Mouse (Mus musculus): ENCODE results near the gene March7. TPM values are rescaled to one million over a fixed set of nuclear protein-coding genes. Genes with fewer than 3 reads are reported as not detected.

Gene March7
- total RNA-seq, 2 experiments from 2014 or later = 63.6 to 79.2 TPM

DNA sequence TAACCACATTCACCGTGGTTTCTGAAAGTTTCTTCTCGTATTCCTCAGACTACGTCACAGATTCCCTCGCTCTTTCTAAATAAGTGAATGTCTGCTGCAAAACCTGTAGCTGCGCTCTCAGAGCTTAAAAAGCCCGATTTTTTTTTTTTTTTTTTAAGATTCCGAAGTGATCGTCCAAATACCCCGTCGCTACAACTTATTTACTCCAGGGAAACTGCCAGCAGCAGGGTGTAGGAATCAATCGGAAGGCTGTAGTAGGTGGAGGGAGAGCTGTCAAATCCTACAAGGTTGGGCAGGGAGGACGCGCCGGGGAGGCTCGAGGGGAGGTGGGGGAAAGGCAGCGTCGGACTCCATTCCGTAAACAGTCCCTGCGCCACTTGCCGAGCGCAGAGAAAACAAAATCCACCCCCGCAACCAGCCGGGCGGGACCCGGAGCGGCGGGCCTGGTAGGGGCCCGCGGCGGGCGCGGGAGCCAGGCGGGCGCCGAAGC, 520 bp upstream of the March7 start:
- ATAC-seq (replicated peaks; ENCODE audit: low FRiP score, low TSS enrichment, poor library complexity, severe bottlenecking) = no peak

DNA sequence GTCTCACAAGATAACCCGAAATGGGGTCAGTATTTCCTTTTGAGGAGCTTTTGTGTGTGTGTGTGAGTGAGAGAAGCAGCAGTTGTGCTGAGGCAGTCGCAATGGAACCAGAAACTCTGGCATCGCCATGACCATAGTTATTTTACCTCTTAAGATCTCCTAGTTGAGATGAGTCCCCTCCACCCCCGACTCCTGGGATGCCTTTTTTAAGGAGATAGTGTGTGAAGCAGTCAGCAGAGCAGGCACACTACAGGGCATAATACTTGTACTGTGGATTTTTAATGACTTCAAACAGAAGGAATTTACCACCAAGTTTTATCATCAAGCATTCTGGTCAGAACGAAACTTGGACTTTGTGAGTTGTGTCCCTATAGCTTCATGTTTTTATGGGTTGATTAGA, 1.1 kb downstream of the March7 start:
- ATAC-seq (replicated peaks; ENCODE audit: low FRiP score, low TSS enrichment, poor library complexity, severe bottlenecking) = no peak

DNA sequence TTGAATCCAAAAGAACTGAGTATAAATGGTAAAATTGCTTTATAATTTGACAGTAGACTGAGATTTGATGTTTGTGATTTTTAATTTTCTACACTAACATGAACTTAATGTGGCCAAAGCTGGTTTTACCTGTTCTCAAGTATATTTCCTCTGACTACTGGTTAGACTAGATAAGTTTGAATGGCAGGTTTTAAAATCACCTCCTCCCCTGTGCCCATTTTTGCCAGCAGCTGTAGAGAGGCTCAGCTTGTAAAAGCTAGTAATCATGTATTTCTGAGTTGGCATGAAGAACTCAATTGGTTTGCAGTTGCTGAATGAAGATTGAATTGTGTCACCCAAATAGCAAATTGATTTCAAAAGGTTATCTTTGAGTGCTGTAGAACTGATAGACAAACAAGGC, 2.8 kb downstream of the March7 start:
- ATAC-seq (replicated peaks; ENCODE audit: low FRiP score, low TSS enrichment, poor library complexity, severe bottlenecking) = no peak

DNA sequence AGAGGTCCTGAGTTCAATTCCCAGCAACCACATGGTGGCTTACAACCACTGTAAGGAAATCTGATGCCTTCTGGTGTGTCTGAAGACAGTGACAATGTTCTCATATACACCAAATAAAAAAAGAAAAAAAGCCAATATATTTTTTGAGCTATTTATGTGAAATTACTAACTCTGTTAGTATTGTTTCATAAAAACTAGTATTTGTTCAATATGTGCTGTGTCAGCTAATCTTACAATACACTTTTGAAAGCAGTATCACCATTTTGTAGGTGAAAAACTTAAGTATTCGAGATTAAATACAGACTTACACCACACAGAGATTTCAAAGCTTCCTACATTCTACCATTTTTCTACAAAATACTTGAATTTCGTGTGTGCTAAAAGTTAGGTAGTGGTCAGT, 5.0 kb downstream of the March7 start:
- ATAC-seq (replicated peaks; ENCODE audit: low FRiP score, low TSS enrichment, poor library complexity, severe bottlenecking) = no peak

DNA sequence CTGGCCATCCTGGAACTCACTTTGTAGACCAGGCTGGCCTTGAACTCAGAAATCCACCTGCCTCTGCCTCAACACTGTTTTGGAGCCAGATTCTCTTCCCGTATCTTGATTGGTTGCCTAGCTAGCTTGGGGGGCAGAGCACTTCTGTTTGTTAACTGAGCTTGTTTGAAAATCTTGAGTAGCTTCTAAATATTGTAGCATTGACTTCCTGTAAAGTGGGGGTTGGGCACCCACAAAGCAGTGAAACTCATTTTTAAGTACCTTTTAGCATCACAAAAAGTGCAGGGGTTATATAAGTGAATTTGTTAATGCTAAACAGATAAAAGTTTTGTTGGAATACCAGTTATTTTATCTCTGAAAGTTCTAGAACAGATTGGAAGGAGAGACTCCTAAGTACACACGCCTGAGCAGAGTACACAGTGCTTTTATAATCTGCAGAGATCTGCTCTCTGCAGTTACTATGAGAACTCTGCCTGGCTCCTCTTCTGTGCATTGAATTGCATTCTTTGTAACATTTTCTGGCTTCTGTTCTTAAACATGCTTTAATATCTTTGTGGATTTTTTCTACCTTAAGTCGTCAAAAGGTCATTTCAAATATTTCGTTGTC, 7.0 kb downstream of the March7 start:
- ATAC-seq (replicated peaks; ENCODE audit: low FRiP score, low TSS enrichment, poor library complexity, severe bottlenecking) = no peak

DNA sequence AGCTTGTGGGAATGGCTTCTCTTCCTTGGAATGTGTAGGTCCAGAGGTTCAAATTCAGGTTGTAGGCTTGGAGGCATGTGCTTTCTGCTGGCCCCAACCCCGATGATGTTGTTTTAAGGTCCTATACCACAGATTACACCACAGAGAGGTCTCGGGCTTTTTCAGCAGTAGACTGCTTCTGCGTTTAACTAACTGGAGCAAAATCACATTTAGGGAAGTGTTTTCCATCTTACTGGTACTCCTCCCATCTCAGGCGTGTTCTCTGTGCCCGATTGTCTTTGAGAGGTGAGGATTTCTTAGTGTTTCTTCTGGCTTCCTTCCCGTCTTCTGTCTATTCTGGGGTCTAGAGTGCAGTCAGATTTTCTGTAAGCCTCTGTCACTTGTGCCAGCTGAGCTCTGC, 7.9 kb downstream of the March7 start:
- no peak for ATAC-seq (replicated peaks; ENCODE audit: low FRiP score, low TSS enrichment, poor library complexity, severe bottlenecking)

DNA sequence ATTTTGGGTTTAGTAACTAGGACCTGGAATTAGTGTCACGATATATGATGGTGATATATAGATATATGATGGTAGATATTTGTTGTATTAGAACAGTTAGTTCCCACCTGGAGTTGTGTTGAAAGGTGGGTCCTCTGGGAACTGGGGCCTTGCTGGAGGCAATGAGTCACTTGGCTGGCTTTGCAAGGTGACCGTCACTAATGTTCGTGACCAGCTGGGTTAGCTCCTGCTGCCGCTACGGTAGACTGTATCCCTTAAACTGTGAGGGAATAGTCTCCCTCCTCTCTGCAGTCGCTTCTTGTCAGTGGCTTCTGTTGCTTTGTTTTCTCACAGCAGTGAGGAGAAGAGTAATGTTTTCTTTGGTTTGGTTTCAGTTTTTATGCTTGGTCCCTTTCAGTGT, 11.5 kb downstream of the March7 start:
- no peak for ATAC-seq (replicated peaks; ENCODE audit: low FRiP score, low TSS enrichment, poor library complexity, severe bottlenecking)

DNA sequence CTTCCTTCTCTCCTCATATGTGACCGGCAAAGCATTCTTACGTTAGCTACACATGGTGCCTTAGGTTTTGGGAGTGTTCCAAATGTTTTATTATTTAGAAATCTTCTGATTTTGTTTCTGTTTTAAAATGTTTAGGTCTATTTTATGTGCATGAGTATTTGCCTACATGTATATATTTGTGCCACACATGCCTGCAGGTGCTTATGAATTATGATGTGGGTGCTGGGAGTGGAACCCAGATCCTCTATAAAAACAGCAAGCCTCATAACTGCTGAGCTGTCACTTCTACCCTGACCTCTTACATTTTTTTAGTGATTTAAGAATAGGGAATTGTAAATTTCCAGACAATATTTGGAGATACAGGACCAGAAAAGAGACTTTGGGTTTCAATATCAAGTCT, 12.3 kb downstream of the March7 start:
- no peak for ATAC-seq (replicated peaks; ENCODE audit: low FRiP score, low TSS enrichment, poor library complexity, severe bottlenecking)

DNA sequence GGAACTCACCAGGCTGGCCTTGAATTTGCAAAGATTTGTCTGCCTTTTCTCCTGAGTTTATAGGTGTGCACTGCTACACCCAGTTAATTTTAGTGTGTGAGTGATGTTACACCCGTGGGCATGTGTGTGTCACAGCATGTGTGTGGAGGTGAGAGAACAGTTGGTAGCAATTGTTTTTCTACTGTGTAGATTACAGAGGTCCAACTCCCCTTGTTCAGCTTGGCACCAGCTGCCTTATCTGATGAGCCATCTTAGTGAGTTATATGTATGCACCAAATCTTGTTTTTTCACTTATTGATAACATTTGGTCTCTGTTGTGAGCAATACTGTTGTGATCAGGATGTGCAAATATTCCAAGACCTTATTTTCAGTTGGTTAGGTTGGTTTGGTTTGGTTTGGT, 13.8 kb downstream of the March7 start:
- peak; percentile 67 for ATAC-seq (replicated peaks; ENCODE audit: low FRiP score, low TSS enrichment, poor library complexity, severe bottlenecking)

DNA sequence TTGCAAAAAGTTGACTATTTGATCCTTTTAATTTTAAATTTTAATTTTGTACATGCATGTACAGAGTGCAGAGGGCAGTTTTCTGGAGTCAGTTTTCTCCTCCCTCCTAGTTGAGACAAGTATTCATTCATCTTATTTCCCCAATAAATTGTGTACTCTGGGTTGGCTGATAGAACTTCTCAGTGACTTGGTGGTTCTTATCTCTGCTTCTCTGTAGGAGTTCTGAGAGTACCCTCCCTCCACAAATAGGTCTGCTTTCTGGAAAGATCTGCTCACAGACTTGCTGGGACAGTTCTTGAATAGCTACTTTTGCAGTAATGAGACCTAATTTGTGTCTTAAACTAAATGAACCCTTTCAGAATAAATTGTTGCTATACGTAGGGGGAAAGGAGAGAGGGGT, 18.8 kb downstream of the March7 start:
- no peak; the same call in 1 of the 2 replicates for ATAC-seq (replicated peaks; ENCODE audit: low FRiP score, low TSS enrichment, poor library complexity, severe bottlenecking)

DNA sequence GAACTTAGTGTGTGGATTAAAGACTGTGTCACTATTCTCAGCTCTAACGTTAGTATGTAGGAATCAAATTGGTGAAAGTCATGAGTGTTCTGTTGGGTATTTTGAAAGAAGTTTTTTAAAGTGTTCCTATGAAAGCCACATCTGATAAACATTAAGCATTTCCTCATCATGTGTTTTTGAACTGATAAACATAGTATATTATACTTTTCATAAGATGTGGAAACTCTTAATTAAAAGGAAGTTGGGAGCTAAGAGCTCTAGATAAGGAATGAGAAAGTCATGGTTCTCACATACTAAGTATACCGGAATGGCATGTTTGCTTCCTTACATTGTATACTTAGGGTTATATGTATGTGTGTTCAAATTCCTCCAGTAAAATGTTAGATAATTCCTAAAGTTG, 20.7 kb downstream of the March7 start:
- ATAC-seq (replicated peaks; ENCODE audit: low FRiP score, low TSS enrichment, poor library complexity, severe bottlenecking) = no peak

DNA sequence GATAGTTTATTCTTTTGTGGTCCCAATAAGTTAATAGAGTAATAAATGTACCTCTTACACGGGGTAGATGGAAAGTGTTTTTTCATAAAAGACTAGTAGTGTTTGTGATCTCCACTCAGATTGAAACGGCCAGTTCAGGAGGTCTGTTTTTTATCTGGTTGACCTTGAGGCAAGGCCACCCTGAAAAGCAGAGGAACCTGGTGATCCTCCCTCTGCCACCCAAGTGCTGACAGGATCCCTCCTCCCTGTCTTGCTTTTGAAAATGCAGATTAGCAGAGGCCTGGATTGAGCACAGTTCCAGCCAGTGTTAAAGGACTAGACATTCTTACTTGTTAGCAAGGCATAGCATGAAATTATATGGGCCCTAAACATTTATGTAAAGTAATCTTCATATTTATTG, 23.5 kb downstream of the March7 start:
- no peak for ATAC-seq (replicated peaks; ENCODE audit: low FRiP score, low TSS enrichment, poor library complexity, severe bottlenecking)

DNA sequence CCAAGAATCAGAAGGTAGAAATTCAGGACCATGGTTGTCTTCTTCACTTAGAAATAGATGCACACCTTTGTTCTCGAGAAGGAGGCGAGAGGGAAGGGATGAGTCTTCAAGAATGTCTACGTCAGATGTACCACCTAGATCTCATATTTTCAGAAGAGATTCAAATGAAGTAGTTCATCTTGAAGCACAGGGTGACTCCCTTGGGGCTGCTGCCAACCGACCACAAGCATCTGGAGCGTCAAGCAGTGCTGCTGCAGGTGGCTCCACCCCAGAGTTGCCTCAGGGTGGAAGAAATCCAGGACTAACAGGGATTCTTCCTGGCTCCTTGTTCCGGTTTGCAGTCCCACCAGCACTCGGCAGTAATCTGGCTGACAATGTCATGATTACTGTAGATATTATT, 24.8 kb downstream of the March7 start:
- no peak for ATAC-seq (replicated peaks; ENCODE audit: low FRiP score, low TSS enrichment, poor library complexity, severe bottlenecking)

DNA sequence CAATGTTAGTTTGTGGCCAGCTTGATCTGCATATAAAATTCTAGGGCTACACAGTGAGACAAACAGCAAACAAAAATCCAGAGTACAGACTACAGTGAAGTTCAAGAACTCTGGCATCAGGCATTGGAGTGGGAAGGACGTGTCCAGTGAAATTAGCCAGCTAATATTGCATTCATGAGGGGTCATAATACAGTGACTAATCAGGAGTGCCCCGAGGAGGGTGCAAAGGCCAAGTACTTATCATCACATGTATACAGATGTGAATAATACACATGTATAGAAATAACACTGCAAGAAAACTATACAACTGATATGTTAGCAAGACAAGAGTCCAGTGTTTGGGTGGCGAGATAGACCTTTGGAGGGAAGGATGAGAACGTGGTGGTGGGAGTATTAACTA, 43.1 kb downstream of the March7 start:
- no peak for ATAC-seq (replicated peaks; ENCODE audit: low FRiP score, low TSS enrichment, poor library complexity, severe bottlenecking)

DNA sequence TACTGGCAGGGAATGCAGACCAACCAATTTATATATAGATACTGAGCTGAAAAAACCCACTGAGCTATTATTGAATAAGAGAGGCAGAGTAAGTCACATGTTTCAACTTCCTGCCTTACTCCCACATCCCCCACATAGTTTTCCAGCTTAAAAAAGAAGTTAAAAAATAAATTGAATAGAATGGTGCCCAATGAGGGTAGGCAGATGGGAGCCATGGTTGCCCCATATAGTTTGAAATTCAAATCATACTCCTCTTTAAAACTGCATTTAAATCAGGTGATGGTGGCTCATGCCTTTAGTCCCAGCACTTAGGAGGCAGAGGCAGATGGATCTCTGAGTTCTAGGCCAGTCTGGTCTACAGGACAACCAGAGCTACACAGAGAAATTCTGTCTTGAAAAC, 43.8 kb downstream of the March7 start:
- no peak for ATAC-seq (replicated peaks; ENCODE audit: low FRiP score, low TSS enrichment, poor library complexity, severe bottlenecking)

DNA sequence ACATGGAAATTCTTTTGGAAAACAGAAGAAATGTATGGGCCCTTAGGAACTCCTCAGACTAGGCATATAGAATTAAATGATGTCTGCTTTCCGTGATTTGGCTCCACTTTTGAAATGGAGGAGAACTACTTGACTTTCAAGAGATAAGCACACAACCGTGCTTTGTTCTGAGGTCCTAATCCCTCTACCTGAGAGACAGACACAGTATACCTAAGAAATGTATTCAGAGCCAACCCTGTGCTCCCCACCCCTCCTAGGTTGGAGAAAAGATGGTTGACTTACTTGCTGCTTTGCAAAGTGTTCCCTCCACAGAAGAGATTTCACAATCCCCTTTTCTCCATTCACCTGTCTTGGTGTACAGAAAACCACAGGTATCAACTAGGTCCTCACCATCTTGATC, 47.1 kb downstream of the March7 start:
- ATAC-seq (replicated peaks; ENCODE audit: low FRiP score, low TSS enrichment, poor library complexity, severe bottlenecking) = no peak

DNA sequence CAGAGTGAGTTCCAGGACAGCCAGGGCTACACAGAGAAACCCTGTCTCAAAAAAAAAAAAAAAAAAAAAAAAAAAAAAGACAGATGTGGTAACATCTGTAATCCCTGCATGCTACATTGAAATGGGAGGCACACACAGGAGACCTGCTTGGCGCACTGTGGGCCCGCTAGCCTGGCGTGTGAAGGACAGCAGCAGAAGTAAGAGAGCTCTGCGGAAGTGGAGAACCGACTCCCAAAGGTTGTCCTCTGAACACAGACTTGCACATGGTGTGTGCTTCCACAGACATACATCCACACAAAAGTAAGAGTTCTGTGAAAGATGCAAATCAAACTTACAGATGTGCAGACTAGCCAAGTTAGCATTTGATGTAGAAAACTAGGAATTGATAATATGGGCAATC, 49.5 kb downstream of the March7 start:
- no peak for ATAC-seq (replicated peaks; ENCODE audit: low FRiP score, low TSS enrichment, poor library complexity, severe bottlenecking)

DNA sequence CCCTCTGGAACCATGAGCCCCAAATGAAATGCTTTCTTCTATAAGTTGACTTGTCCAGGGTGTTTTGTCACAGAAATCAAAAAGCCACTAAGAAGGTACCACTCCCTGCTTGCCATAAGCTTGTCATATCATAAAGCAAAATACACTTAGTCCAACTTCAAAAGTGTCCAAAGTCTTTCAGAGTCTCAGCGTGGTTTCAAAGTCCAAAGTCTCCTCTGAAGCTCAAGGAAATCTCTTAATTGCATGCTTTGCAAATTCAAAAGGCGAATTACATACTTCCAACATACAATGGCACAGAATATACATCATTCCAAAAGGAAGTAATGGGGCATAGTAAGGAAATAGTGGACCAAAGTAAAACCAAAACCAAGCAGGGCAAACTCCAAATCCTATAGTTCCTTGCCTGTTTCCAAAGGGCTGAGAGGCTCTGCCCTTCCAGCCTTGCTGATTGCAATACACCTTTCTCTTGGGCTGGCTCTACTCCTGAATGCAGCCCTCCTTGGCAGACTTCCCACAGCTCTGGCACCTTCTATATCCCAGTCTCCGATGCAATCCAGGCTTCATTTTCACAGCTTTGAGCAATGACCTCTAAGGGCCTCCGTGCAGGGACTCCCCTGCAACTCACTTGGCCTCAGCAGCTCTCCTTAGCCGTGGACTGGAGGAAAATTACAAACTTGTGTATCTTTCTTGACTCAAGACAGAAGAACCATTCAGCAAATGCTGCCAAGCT, 51.1 kb downstream of the March7 start:
- no peak for ATAC-seq (replicated peaks; ENCODE audit: low FRiP score, low TSS enrichment, poor library complexity, severe bottlenecking)

DNA sequence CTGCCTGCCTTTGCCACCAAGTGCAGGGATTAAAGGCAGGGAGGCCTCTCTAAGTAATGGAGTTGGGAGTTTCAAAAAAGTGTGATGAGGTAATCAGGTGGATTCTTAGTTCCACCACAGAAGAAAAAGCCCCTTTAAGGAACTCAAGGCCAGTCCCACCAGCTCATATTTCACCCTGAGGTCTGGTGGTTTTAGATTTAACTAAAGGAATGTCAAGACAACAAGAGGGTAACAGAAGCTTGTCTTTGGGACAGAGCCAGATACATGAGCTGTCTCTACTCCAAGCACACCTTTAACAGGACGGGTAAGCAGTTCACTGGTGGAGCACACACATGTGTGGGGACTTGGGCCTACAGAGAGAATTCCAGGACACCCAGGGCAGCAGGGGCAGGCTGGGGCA, 57.9 kb downstream of the March7 start:
- ATAC-seq (replicated peaks; ENCODE audit: low FRiP score, low TSS enrichment, poor library complexity, severe bottlenecking) = no peak

DNA sequence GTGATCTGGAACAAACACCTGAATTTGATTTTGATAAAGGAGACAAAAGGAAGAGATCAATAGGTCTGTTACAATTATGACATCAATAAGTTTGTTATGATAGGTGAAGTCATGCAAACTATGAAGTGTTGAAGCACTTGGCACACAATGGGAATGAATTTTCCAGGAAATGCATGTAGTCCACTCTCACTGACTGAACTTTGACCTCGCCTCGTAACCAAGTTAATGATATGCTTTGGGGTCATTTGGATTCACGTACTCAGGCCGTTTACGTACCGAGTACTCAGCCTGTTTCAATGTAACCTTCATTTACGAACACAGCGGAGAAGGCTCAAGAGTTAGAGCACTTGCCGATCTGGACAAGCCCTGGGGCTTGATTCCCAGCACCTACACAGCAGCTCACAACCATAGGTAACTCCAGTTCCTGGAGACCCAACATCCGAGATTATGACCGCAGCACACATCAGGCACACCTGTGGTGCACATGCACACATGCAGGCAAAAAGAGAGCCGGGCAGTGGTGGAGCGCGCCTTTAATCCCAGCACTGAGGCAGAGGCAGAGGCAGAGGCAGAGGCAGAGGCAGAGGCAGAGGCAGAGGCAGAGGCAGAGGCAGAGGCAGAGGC, 60.3 kb downstream of the March7 start:
- no peak for ATAC-seq (replicated peaks; ENCODE audit: low FRiP score, low TSS enrichment, poor library complexity, severe bottlenecking)

DNA sequence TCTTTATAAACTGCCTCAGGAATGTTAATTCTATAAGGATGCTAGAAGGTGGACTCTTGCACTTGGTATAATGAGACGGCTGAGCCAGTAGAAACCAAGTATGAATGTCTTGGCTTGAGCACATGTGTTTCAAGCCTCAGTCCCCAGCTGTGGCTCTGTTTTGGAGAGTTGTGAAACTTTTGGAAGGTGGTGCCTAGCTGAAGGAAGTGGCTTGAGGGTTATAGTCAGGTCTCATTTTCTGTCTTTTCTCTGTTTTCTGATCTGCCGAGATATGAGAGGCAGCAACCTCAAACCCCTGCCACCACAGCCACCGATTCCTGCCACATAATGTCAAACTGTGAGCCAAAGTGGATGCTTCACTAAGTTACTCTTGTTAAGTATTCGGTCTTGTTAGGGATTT, 68.9 kb downstream of the March7 start:
- no peak for ATAC-seq (replicated peaks; ENCODE audit: low FRiP score, low TSS enrichment, poor library complexity, severe bottlenecking)
